13 mouse cellular contexts compared by ENCODE assay signal in the genomic region with DNA sequence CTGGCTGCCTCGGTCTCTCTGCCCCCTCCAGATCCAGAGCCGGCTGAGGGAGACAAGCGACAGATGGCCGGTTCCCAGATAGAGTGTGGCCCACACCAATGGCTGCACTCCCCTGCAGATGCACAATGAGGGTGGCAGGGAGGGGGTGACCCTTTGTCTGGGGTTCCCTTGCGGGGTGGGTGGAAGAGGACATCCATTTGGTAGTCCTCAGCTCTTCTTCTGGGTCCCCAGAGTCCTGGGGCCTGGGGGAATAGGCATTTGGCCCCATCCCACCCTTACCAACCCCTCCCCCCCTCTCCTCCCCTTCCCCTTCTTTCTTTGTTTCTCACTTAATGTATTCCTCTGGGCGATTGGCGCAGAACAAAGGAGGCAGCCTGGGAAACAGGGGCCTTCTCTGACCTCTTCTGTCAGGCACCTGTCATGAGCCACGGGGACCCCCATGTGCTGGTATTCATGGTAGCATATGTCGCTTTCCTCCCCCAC. TPM values are rescaled to one million over a fixed set of nuclear protein-coding genes. Genes with fewer than 3 reads are reported as not detected.
DNase-seq lines count a peak whose midpoint lies in the region; ATAC-seq and TF ChIP-seq lines count a peak whose summit lies in the region.
"Had no signal": no experiment of that assay in that cellular context is flagged by ENCODE, and none has a peak within 500 bp of the region (broad histone marks: within the 10 kb centered on the region; RNA-seq: fewer than 3 reads in every experiment).

No protein-coding gene starts in this region.

- H3K9ac ChIP-seq in forebrain, embryonic 12.5 days, result peak overlapping the region; percentile 25; the same call in 1 of the 2 replicates
- H3K9ac ChIP-seq in hindbrain, postnatal 0 days (replicated peaks; ENCODE audit: low read length), result 0 out of 2 replicates have a peak overlapping the region, but pooled peaks have one; percentile 13
- H3K9ac ChIP-seq in neural tube, embryonic 13.5 days, result peak overlapping the region; percentile 43

- intact Hi-C loops in heart, postnatal 10 days (cut with DNase I), result no loop called here

- H3K9me3 ChIP-seq in forebrain, embryonic 12.5 days, result no peaks in the 10 kb centered on the region
- no peaks in the 10 kb centered on the region for H3K9me3 ChIP-seq in hindbrain, postnatal 0 days (ENCODE audit: low read length)
- no peaks in the 10 kb centered on the region for H3K9me3 ChIP-seq in neural tube, embryonic 13.5 days

- TF ChIP-seq CTCF in hindbrain, postnatal 0 days (IDR thresholded peaks at IDR 0.05; ENCODE audit: low read depth), result no peak
- no peak for TF ChIP-seq CTCF in lung, adult 2 months (IDR thresholded peaks at IDR 0.05; ENCODE audit: insufficient read depth, low read length)

- H3K36me3 ChIP-seq in forebrain, embryonic 12.5 days (replicated peaks), result peaks cover 81% of the 10 kb centered on the region
- peaks cover 14% of the 10 kb centered on the region for H3K36me3 ChIP-seq in hindbrain, postnatal 0 days (ENCODE audit: insufficient read depth, low read length)
- H3K36me3 ChIP-seq in neural tube, embryonic 13.5 days, result peaks cover 67% of the 10 kb centered on the region

- peak overlapping the region; percentile 98 for H3K27ac ChIP-seq in forebrain, embryonic 12.5 days
- H3K27ac ChIP-seq in hindbrain, postnatal 0 days, result peak overlapping the region; percentile 70
- H3K27ac ChIP-seq in neural tube, embryonic 13.5 days (replicated peaks), result peak overlapping the region; percentile 88

- no peak for TF ChIP-seq POLR2A in lung, adult 2 months (IDR thresholded peaks at IDR 0.05; ENCODE audit: borderline replicate concordance, extremely low read depth, low read depth, low read length)

- DNase-seq in embryo, embryonic 10.5 days (ENCODE audit: low spot score), result peak; percentile 82
- peak; percentile 49 for DNase-seq in hindbrain, postnatal 0 days (ENCODE audit: low spot score)
- no peak for DNase-seq in heart, postnatal 10 days
- no peak for DNase-seq in lung, adult 2 months
- no peak for DNase-seq in layer of hippocampus, postnatal 14 days (ENCODE audit: low spot score in 2 of 2)
- DNase-seq: cerebellum, adult 11 months; gastrocnemius, postnatal 25 days; kidney, adult 18-20 months; layer of hippocampus, adult 9-11 months; lung, adult 18-20 months had no signal

- no peak overlapping the region for H3K4me3 ChIP-seq in forebrain, embryonic 12.5 days (replicated peaks)
- H3K4me3 ChIP-seq in hindbrain, postnatal 0 days (ENCODE audit: low read length), result no peak overlapping the region
- no peak overlapping the region for H3K4me3 ChIP-seq in neural tube, embryonic 13.5 days
- H3K4me3 ChIP-seq in lung, adult 2 months (replicated peaks; ENCODE audit: extremely low read depth, low read depth, low read length), result no peak overlapping the region

- H3K4me2 ChIP-seq in forebrain, embryonic 12.5 days, result peak overlapping the region; percentile 32
- no peak overlapping the region for H3K4me2 ChIP-seq in hindbrain, postnatal 0 days (ENCODE audit: low read depth, low read length)
- no peak overlapping the region for H3K4me2 ChIP-seq in neural tube, embryonic 13.5 days

- 3% methylated on average over 9 of the region's 9 CpGs for WGBS in forebrain, embryonic 12.5 days
- 23% methylated on average over 9 of the region's 9 CpGs for WGBS in hindbrain, postnatal 0 days
- WGBS in neural tube, embryonic 13.5 days, result 13% methylated on average over 9 of the region's 9 CpGs
- WGBS in lung, adult 2 months, result 80% methylated on average over 9 of the region's 9 CpGs

- peak; percentile 87 for ATAC-seq in forebrain, embryonic 12.5 days (ENCODE audit: low FRiP score)
- ATAC-seq in hindbrain, postnatal 0 days, result peak; percentile 52
- ATAC-seq in neural tube, embryonic 13.5 days (ENCODE audit: low read depth), result peak; percentile 68
- no peak for ATAC-seq in activated CD4-positive, CD25-positive, alpha-beta regulatory T cell, adult 4 months

- no peaks in the 10 kb centered on the region for H3K27me3 ChIP-seq in forebrain, embryonic 12.5 days
- H3K27me3 ChIP-seq in hindbrain, postnatal 0 days (ENCODE audit: insufficient read depth, low read length), result no peaks in the 10 kb centered on the region
- peaks cover 3% of the 10 kb centered on the region; the same call in 1 of the 2 replicates for H3K27me3 ChIP-seq in neural tube, embryonic 13.5 days

- peaks cover 69% of the 10 kb centered on the region for H3K4me1 ChIP-seq in forebrain, embryonic 12.5 days
- H3K4me1 ChIP-seq in hindbrain, postnatal 0 days (ENCODE audit: insufficient read depth, low read length), result peaks cover 14% of the 10 kb centered on the region; the same call in 1 of the 2 replicates
- H3K4me1 ChIP-seq in neural tube, embryonic 13.5 days (replicated peaks), result peaks cover 47% of the 10 kb centered on the region
- H3K4me1 ChIP-seq in lung, adult 2 months (ENCODE audit: control insufficient read depth, insufficient read depth, low read length), result peaks cover 19% of the 10 kb centered on the region

RNA-seq across cellular contexts. Expression of a gene that starts 34.7 kb away (rescaled TPM):
- 21.3 and 22.0 TPM in 2 replicates for polyA plus RNA-seq in forebrain, embryonic 12.5 days (2016; fragmentation: Nextera tagmentation; extraction: Ambion mirVana)
- 20.7 and 23.0 TPM in 2 replicates for total RNA-seq in hindbrain, postnatal 0 days (2014; rRNA removed)
- 7.1 and 8.7 TPM in 2 replicates for polyA plus RNA-seq in hindbrain, postnatal 0 days (2015; fragmentation: Nextera tagmentation; extraction: Ambion mirVana)
- 13.9 and 14.0 TPM in 2 replicates for polyA plus RNA-seq in neural tube, embryonic 13.5 days (2015; fragmentation: Nextera tagmentation; extraction: Ambion mirVana)
- total RNA-seq in heart, postnatal 10 days (2021), result 10 to 100 TPM; 26.1 to 36.5 TPM
- 10.1 and 11.9 TPM in 2 replicates for polyA plus RNA-seq in lung, adult 2 months (2012; rRNA removed)
- polyA plus RNA-seq in activated CD4-positive, CD25-positive, alpha-beta regulatory T cell, adult 4 months (2017; shearing (Covaris generic)), result under 1 TPM; 0.66 to 0.68 TPM
- total RNA-seq in layer of hippocampus, postnatal 14 days (2021), result 10 to 100 TPM; 18.0 to 19.1 TPM

RNA-seq across cellular contexts. Expression of a gene that starts 49.8 kb away (rescaled TPM):
- polyA plus RNA-seq in forebrain, embryonic 12.5 days (2016; fragmentation: Nextera tagmentation; extraction: Ambion mirVana), result 52.8 and 53.1 TPM in 2 replicates
- 55.3 and 61.3 TPM in 2 replicates for total RNA-seq in hindbrain, postnatal 0 days (2014; rRNA removed)
- polyA plus RNA-seq in hindbrain, postnatal 0 days (2015; fragmentation: Nextera tagmentation; extraction: Ambion mirVana), result 29.1 and 32.2 TPM in 2 replicates
- polyA plus RNA-seq in neural tube, embryonic 13.5 days (2015; fragmentation: Nextera tagmentation; extraction: Ambion mirVana), result 30.0 and 33.6 TPM in 2 replicates
- total RNA-seq in heart, postnatal 10 days (2021), result 10 to 100 TPM; 48.9 to 49.0 TPM
- polyA plus RNA-seq in lung, adult 2 months (2012; rRNA removed), result 28.8 and 45.9 TPM in 2 replicates
- polyA plus RNA-seq in activated CD4-positive, CD25-positive, alpha-beta regulatory T cell, adult 4 months (2017; shearing (Covaris generic)), result 100 to 1,000 TPM in 1 of 2 experiments, 10 to 100 TPM in 1; 84.8 to 102 TPM
- total RNA-seq in layer of hippocampus, postnatal 14 days (2021), result 10 to 100 TPM; 91.6 to 94.7 TPM

RNA-seq across cellular contexts. Expression of a gene that starts 50.8 kb away (rescaled TPM):
- 58.3 and 63.5 TPM in 2 replicates for polyA plus RNA-seq in forebrain, embryonic 12.5 days (2016; fragmentation: Nextera tagmentation; extraction: Ambion mirVana)
- total RNA-seq in hindbrain, postnatal 0 days (2014; rRNA removed), result 37.4 and 46.9 TPM in 2 replicates
- polyA plus RNA-seq in hindbrain, postnatal 0 days (2015; fragmentation: Nextera tagmentation; extraction: Ambion mirVana), result 15.9 and 17.0 TPM in 2 replicates
- 27.8 and 30.8 TPM in 2 replicates for polyA plus RNA-seq in neural tube, embryonic 13.5 days (2015; fragmentation: Nextera tagmentation; extraction: Ambion mirVana)
- total RNA-seq in heart, postnatal 10 days (2021), result 10 to 100 TPM; 38.2 to 42.1 TPM
- polyA plus RNA-seq in lung, adult 2 months (2012; rRNA removed), result 24.2 and 26.5 TPM in 2 replicates
- polyA plus RNA-seq in activated CD4-positive, CD25-positive, alpha-beta regulatory T cell, adult 4 months (2017; shearing (Covaris generic)), result 10 to 100 TPM; 21.7 to 22.4 TPM
- total RNA-seq in layer of hippocampus, postnatal 14 days (2021), result 10 to 100 TPM; 45.3 to 45.9 TPM

Comparison
In these comparisons a context has a peak if more than half of its experiments do, and no peak if none do; other contexts are left out.
1. DNase-seq: peak in embryo, embryonic 10.5 days (single experiment) and hindbrain, postnatal 0 days (single experiment); none in heart, postnatal 10 days (0 of 2), lung, adult 2 months (single experiment) and layer of hippocampus, postnatal 14 days (0 of 2).
2. Peak in every context shown above with its lines, with median percentiles within 50 percentile points of each other: H3K27ac ChIP-seq and H3K9ac ChIP-seq.